ENCODE assay signal across 9 mouse cellular contexts in genomic region chr2:163480191-163480825, GRCm38 (mm10). TPM values are rescaled to one million over a fixed set of nuclear protein-coding genes. Genes with fewer than 3 reads are reported as not detected.
DNase-seq lines count a peak whose midpoint lies in the region; ATAC-seq and TF ChIP-seq lines count a peak whose summit lies in the region.
"Had no signal": no experiment of that assay in that cellular context is flagged by ENCODE, and none has a peak within 500 bp of the region (broad histone marks: within the 10 kb centered on the region; RNA-seq: fewer than 3 reads in every experiment).

No protein-coding gene starts in this region.

- H3K4me2 ChIP-seq in heart, postnatal 0 days (ENCODE audit: low read depth, low read length) = no peak overlapping the region
- no peak overlapping the region for H3K4me2 ChIP-seq in lung, embryonic 14.5 days
- no peak overlapping the region for H3K4me2 ChIP-seq in neural tube, embryonic 15.5 days

- H3K4me3 ChIP-seq in heart, postnatal 0 days (ENCODE audit: low read depth, low read length) = no peak overlapping the region
- H3K4me3 ChIP-seq in lung, embryonic 14.5 days (ENCODE audit: low read depth, low read length) = no peak overlapping the region
- no peak overlapping the region for H3K4me3 ChIP-seq in neural tube, embryonic 15.5 days (replicated peaks)
- H3K4me3 ChIP-seq: megakaryocyte, embryonic 14.5 days had no signal

- no peaks in the 10 kb centered on the region for H3K36me3 ChIP-seq in heart, postnatal 0 days (replicated peaks; ENCODE audit: control insufficient read depth, insufficient read depth, low read length)
- H3K36me3 ChIP-seq in lung, embryonic 14.5 days (ENCODE audit: insufficient read depth) = no peaks in the 10 kb centered on the region
- H3K36me3 ChIP-seq in neural tube, embryonic 15.5 days = no peaks in the 10 kb centered on the region

- 54% methylated on average over 18 of the region's 18 CpGs for WGBS in heart, postnatal 0 days
- 49% methylated on average over 18 of the region's 18 CpGs for WGBS in lung, embryonic 14.5 days
- 54% methylated on average over 18 of the region's 18 CpGs for WGBS in neural tube, embryonic 15.5 days

- TF ChIP-seq EP300 in heart, postnatal 0 days (IDR thresholded peaks at IDR 0.05; ENCODE audit: low read depth) = no peak

- peak; percentile 39 for TF ChIP-seq CTCF in heart, postnatal 0 days (IDR thresholded peaks at IDR 0.05; ENCODE audit: low read depth)
- TF ChIP-seq CTCF in lung, embryonic 14.5 days (IDR thresholded peaks at IDR 0.05; ENCODE audit: low read depth) = peak; percentile 56

- DNase-seq in heart, postnatal 0 days (ENCODE audit: low spot score) = no peak
- no peak for DNase-seq in heart, adult 8-10 months (ENCODE audit: low spot score)
- peak; percentile 79 for DNase-seq in ES-CJ7 (ENCODE audit: low read depth, low spot score)
- DNase-seq in embryo, embryonic 11 days = peak; percentile 43
- DNase-seq in lung, embryonic 14.5 days = peak; percentile 42
- no peak for DNase-seq in right cerebral cortex, postnatal 25 days

- no peak overlapping the region for H3K9ac ChIP-seq in heart, postnatal 0 days (replicated peaks; ENCODE audit: low read depth, low read length)
- no peak overlapping the region; the same call in 1 of the 2 replicates for H3K9ac ChIP-seq in lung, embryonic 14.5 days
- H3K9ac ChIP-seq in neural tube, embryonic 15.5 days (replicated peaks) = no peak overlapping the region

- no peaks in the 10 kb centered on the region for H3K9me3 ChIP-seq in heart, postnatal 0 days (replicated peaks; ENCODE audit: control insufficient read depth, low read length)
- no peaks in the 10 kb centered on the region for H3K9me3 ChIP-seq in lung, embryonic 14.5 days (ENCODE audit: low read depth, low read length)
- no peaks in the 10 kb centered on the region for H3K9me3 ChIP-seq in neural tube, embryonic 15.5 days (replicated peaks)
- H3K9me3 ChIP-seq: megakaryocyte, embryonic 14.5 days had no signal

- no peak overlapping the region for H3K27ac ChIP-seq in heart, postnatal 0 days (ENCODE audit: low read depth)
- H3K27ac ChIP-seq in lung, embryonic 14.5 days (ENCODE audit: low read depth) = no peak overlapping the region
- H3K27ac ChIP-seq in neural tube, embryonic 15.5 days (replicated peaks) = no peak overlapping the region

- H3K4me1 ChIP-seq in heart, postnatal 0 days (ENCODE audit: control insufficient read depth, insufficient read depth) = no peaks in the 10 kb centered on the region; the same call in 1 of the 2 replicates
- H3K4me1 ChIP-seq in lung, embryonic 14.5 days (ENCODE audit: insufficient read depth) = no peaks in the 10 kb centered on the region
- peaks cover 9% of the 10 kb centered on the region for H3K4me1 ChIP-seq in neural tube, embryonic 15.5 days

- peaks cover 25% of the 10 kb centered on the region for H3K27me3 ChIP-seq in heart, postnatal 0 days (ENCODE audit: control insufficient read depth, insufficient read depth, low read length)
- H3K27me3 ChIP-seq in lung, embryonic 14.5 days (ENCODE audit: insufficient read depth, low read length) = peaks cover 25% of the 10 kb centered on the region
- H3K27me3 ChIP-seq in neural tube, embryonic 15.5 days (replicated peaks) = peaks cover 11% of the 10 kb centered on the region

- ATAC-seq in heart, postnatal 0 days (ENCODE audit: insufficient read depth, low read depth) = no peak
- ATAC-seq in lung, embryonic 14.5 days (ENCODE audit: insufficient read depth) = no peak
- no peak for ATAC-seq in CD4-positive, CD25-positive, alpha-beta regulatory T cell, adult 4 months
- no peak for ATAC-seq in neural tube, embryonic 15.5 days (ENCODE audit: low FRiP score)

RNA-seq across cellular contexts. Expression of gene Fitm2, which starts 7.9 kb away (rescaled TPM):
- total RNA-seq in heart, postnatal 0 days (2014; rRNA removed; ENCODE audit: low replicate concordance) = 22.1 and 44.8 TPM in 2 replicates
- 23.5 and 24.5 TPM in 2 replicates for polyA plus RNA-seq in heart, postnatal 0 days (2015; fragmentation: Nextera tagmentation; extraction: Ambion mirVana)
- 100 to 1,000 TPM; 197 to 218 (median 209) TPM for total RNA-seq in heart, adult 8-10 months (2022)
- polyA plus RNA-seq in lung, embryonic 14.5 days (2014; fragmentation: Nextera tagmentation; extraction: Ambion mirVana) = 8.6 and 10.1 TPM in 2 replicates
- polyA plus RNA-seq in CD4-positive, CD25-positive, alpha-beta regulatory T cell, adult 4 months (2017; shearing (Covaris generic)) = 1 to 10 TPM; 1.8 to 1.9 TPM
- polyA plus RNA-seq in neural tube, embryonic 15.5 days (2015; fragmentation: Nextera tagmentation; extraction: Ambion mirVana) = 17.1 and 18.3 TPM in 2 replicates

RNA-seq across cellular contexts. Expression of gene R3hdml, which starts 11.8 kb away (rescaled TPM):
- total RNA-seq in heart, postnatal 0 days (2014; rRNA removed; ENCODE audit: low replicate concordance) = not detected in 2 replicates
- polyA plus RNA-seq in heart, postnatal 0 days (2015; fragmentation: Nextera tagmentation; extraction: Ambion mirVana) = not detected in 2 replicates
- total RNA-seq in heart, adult 8-10 months (2022) = not detected
- polyA plus RNA-seq in lung, embryonic 14.5 days (2014; fragmentation: Nextera tagmentation; extraction: Ambion mirVana) = not detected in 2 replicates
- not detected for polyA plus RNA-seq in CD4-positive, CD25-positive, alpha-beta regulatory T cell, adult 4 months (2017; shearing (Covaris generic))
- polyA plus RNA-seq in neural tube, embryonic 15.5 days (2015; fragmentation: Nextera tagmentation; extraction: Ambion mirVana) = 0.18 TPM in 1 of 2 replicates, not detected in the other

RNA-seq across cellular contexts. Expression of gene Hnf4a, which starts 26.3 kb away (rescaled TPM):
- total RNA-seq in heart, postnatal 0 days (2014; rRNA removed; ENCODE audit: low replicate concordance) = not detected in 2 replicates
- polyA plus RNA-seq in heart, postnatal 0 days (2015; fragmentation: Nextera tagmentation; extraction: Ambion mirVana) = not detected in 2 replicates
- not detected for total RNA-seq in heart, adult 8-10 months (2022)
- polyA plus RNA-seq in lung, embryonic 14.5 days (2014; fragmentation: Nextera tagmentation; extraction: Ambion mirVana) = 0.11 TPM in 1 of 2 replicates, not detected in the other
- not detected for polyA plus RNA-seq in CD4-positive, CD25-positive, alpha-beta regulatory T cell, adult 4 months (2017; shearing (Covaris generic))
- 0.04 and 5.2 TPM in 2 replicates for polyA plus RNA-seq in neural tube, embryonic 15.5 days (2015; fragmentation: Nextera tagmentation; extraction: Ambion mirVana)

RNA-seq across cellular contexts. Expression of gene Gdap1l1, which starts 42.0 kb away (rescaled TPM):
- not detected in 2 replicates for total RNA-seq in heart, postnatal 0 days (2014; rRNA removed; ENCODE audit: low replicate concordance)
- polyA plus RNA-seq in heart, postnatal 0 days (2015; fragmentation: Nextera tagmentation; extraction: Ambion mirVana) = 0.10 TPM in 1 of 2 replicates, not detected in the other
- not detected for total RNA-seq in heart, adult 8-10 months (2022)
- polyA plus RNA-seq in lung, embryonic 14.5 days (2014; fragmentation: Nextera tagmentation; extraction: Ambion mirVana) = 0.91 and 1.1 TPM in 2 replicates
- polyA plus RNA-seq in CD4-positive, CD25-positive, alpha-beta regulatory T cell, adult 4 months (2017; shearing (Covaris generic)) = not detected
- polyA plus RNA-seq in neural tube, embryonic 15.5 days (2015; fragmentation: Nextera tagmentation; extraction: Ambion mirVana) = 108 and 129 TPM in 2 replicates

RNA-seq across cellular contexts. Expression of gene Oser1, which starts 55.8 kb away (rescaled TPM):
- total RNA-seq in heart, postnatal 0 days (2014; rRNA removed; ENCODE audit: low replicate concordance) = 23.8 and 28.9 TPM in 2 replicates
- 41.4 and 45.1 TPM in 2 replicates for polyA plus RNA-seq in heart, postnatal 0 days (2015; fragmentation: Nextera tagmentation; extraction: Ambion mirVana)
- total RNA-seq in heart, adult 8-10 months (2022) = 10 to 100 TPM; 19.4 to 21.8 (median 20.3) TPM
- polyA plus RNA-seq in lung, embryonic 14.5 days (2014; fragmentation: Nextera tagmentation; extraction: Ambion mirVana) = 90.7 and 91.9 TPM in 2 replicates
- 100 to 1,000 TPM; 134 to 146 TPM for polyA plus RNA-seq in CD4-positive, CD25-positive, alpha-beta regulatory T cell, adult 4 months (2017; shearing (Covaris generic))
- polyA plus RNA-seq in neural tube, embryonic 15.5 days (2015; fragmentation: Nextera tagmentation; extraction: Ambion mirVana) = 72.6 and 82.1 TPM in 2 replicates

Comparison
In these comparisons a context has a peak if more than half of its experiments do, and no peak if none do; other contexts are left out.
1. DNase-seq: peak in ES-CJ7 (single experiment), embryo, embryonic 11 days (single experiment) and lung, embryonic 14.5 days (single experiment); none in heart, postnatal 0 days (single experiment), heart, adult 8-10 months (single experiment) and right cerebral cortex, postnatal 25 days (single experiment).